Mouse (Mus musculus) hindbrain, postnatal 0 days (tissue): Measurements from ENCODE around the gene 1700001K19Rik. TPM values are rescaled to one million over a fixed set of nuclear protein-coding genes. Genes with fewer than 3 reads are reported as not detected.

ENCODE experiments used
- ATAC-seq: fragments of 200-750 bp; cut with Nextera tagmentation; 2 replicates; pipeline ENCODE4 v1.8.0; 2017; ENCODE audit warnings: mild to moderate bottlenecking, moderate TSS enrichment, moderate library complexity
- DNase-seq: peaks from one replicate; pipeline ENCODE4 v3.0.0-alpha.2; 2015; ENCODE audit warnings: low spot score
- H3K27ac ChIP-seq: fragments of 300-500 bp; sonication (generic); 2 replicates; pipeline ENCODE4 v1.5.1; 2014; ENCODE audit warnings: mild to moderate bottlenecking
- H3K27me3 ChIP-seq: fragments of 300-500 bp; sonication (generic); 2 replicates; pipeline ENCODE4 v1.6.1; 2014; ENCODE audit warnings: low read length, mixed read lengths; ENCODE audit not compliant: insufficient read depth
- H3K36me3 ChIP-seq: fragments of 300-500 bp; sonication (generic); 2 replicates; pipeline ENCODE4 v1.6.1; 2014; ENCODE audit warnings: low read length, mixed read lengths; ENCODE audit not compliant: insufficient read depth
- H3K4me1 ChIP-seq: fragments of 300-500 bp; sonication (generic); 2 replicates; pipeline ENCODE4 v1.6.1; 2014; ENCODE audit warnings: antibody characterized with exemption, low read length, mixed read lengths; ENCODE audit not compliant: insufficient read depth
- H3K4me2 ChIP-seq: fragments of 300-500 bp; sonication (generic); 2 replicates; pipeline ENCODE4 v1.6.1; 2014; ENCODE audit warnings: low read depth, mild to moderate bottlenecking, low read length, moderate library complexity, mixed read lengths
- H3K4me3 ChIP-seq: fragments of 300-500 bp; sonication (generic); 2 replicates; pipeline ENCODE4 v1.5.1; 2014; ENCODE audit warnings: low read length
- H3K9ac ChIP-seq: fragments of 300-500 bp; sonication (generic); replicated peaks from 2 replicates; pipeline ENCODE4 v1.6.1; 2014; ENCODE audit warnings: mild to moderate bottlenecking, low read length, moderate library complexity, mixed read lengths
- H3K9me3 ChIP-seq: fragments of 300-500 bp; sonication (generic); 2 replicates; pipeline ENCODE4 v1.6.1; 2016; ENCODE audit warnings: low read length, mixed read lengths
- CTCF ChIP-seq: IDR thresholded peaks from 2 replicates; pipeline ENCODE4 v1.5.1; 2016; ENCODE audit warnings: antibody characterized with exemption, control low read depth, low read depth
- WGBS: fragments of 180-500 bp; shearing (Covaris S2); extraction: QIAGEN DNeasy Blood & Tissue Kit; methylation state at CpG from one replicate; pipeline ENCODE4 v1.1.7; 2014; 5-methylcytosine and 5-hydroxymethylcytosine counted together
- polyA plus RNA-seq: library from polyadenylated mRNA; unstranded; fragments of >200 nt; fragmentation: Nextera tagmentation; extraction: Ambion mirVana; gene quantifications from 2 replicates; pipeline ENCODE4 v1.2.1, GENCODE M21; 2015
- total RNA-seq: library from RNA; depleted of rRNA; stranded (reverse); fragments of >200 nt; gene quantifications from 2 replicates; pipeline ENCODE4 v1.2.3, GENCODE M21; 2014

The 1700001K19Rik gene
- total and polyA plus RNA-seq, 2 experiments from 2014 or later, result 0.15 TPM; not detected in 1

- no peak for ATAC-seq
- TF ChIP-seq CTCF, result no peak
- Histone ChIP-seq H3K9ac (no peak overlapping the region), H3K4me1 (no peaks in the 10 kb centered on the region), H3K9me3 (no peaks in the 10 kb centered on the region), H3K27ac (no peak overlapping the region), H3K27me3 (no peaks in the 10 kb centered on the region), H3K4me2 (no peak overlapping the region), H3K36me3 (no peaks in the 10 kb centered on the region), H3K4me3 (no peak overlapping the region)
- no peak for DNase-seq
- WGBS, result 60% methylated on average over 2 of the region's 2 CpGs
These were observed 18.3 kb upstream of the 1700001K19Rik start for GRCm38 (mm10) chr12:110700730-110701129.

- no peak for ATAC-seq
- 60% methylated on average over 2 of the region's 2 CpGs for WGBS
- Histone ChIP-seq H3K4me1 (no peaks in the 10 kb centered on the region; the same call in 1 of the 2 replicates), H3K4me2 (no peak overlapping the region), H3K27ac (no peak overlapping the region), H3K4me3 (no peak overlapping the region), H3K9ac (no peak overlapping the region), H3K27me3 (no peaks in the 10 kb centered on the region), H3K9me3 (no peaks in the 10 kb centered on the region), H3K36me3 (peaks cover 4% of the 10 kb centered on the region; the same call in 1 of the 2 replicates)
- DNase-seq, result no peak
- TF ChIP-seq CTCF, result no peak
These were observed 16.7 kb upstream of the 1700001K19Rik start for GRCm38 (mm10) chr12:110699171-110699547.

GRCm38 (mm10) chr12:110698523-110699170 is 16.2 kb upstream of the 1700001K19Rik start:
- no peaks in the 10 kb centered on the region for H3K27me3 ChIP-seq
- DNase-seq (no peak), ATAC-seq (no peak)
- H3K9me3 ChIP-seq, result no peaks in the 10 kb centered on the region
- H3K4me2 ChIP-seq, result no peak overlapping the region
- H3K4me1 ChIP-seq, result no peaks in the 10 kb centered on the region; the same call in 1 of the 2 replicates
- H3K27ac ChIP-seq, result no peak overlapping the region
- H3K9ac ChIP-seq, result no peak overlapping the region
- H3K4me3 ChIP-seq, result no peak overlapping the region
- TF ChIP-seq CTCF, result no peak
- peaks cover 4% of the 10 kb centered on the region; the same call in 1 of the 2 replicates for H3K36me3 ChIP-seq
- 51% methylated on average over 15 of the region's 15 CpGs for WGBS

- Histone ChIP-seq H3K9ac (no peak overlapping the region), H3K36me3 (peaks cover 4% of the 10 kb centered on the region; the same call in 1 of the 2 replicates), H3K4me1 (no peaks in the 10 kb centered on the region; the same call in 1 of the 2 replicates), H3K27me3 (no peaks in the 10 kb centered on the region), H3K27ac (no peak overlapping the region), H3K4me2 (no peak overlapping the region), H3K9me3 (no peaks in the 10 kb centered on the region), H3K4me3 (no peak overlapping the region)
- TF ChIP-seq CTCF, result no peak
- whole genome bisulfite sequencing, result 87% methylated on average over 1 of the region's 1 CpGs
- DNase-seq, result no peak
- ATAC-seq, result no peak
These were observed 15.7 kb upstream of the 1700001K19Rik start for GRCm38 (mm10) chr12:110698080-110698479.

GRCm38 (mm10) chr12:110697457-110697856 is 15.0 kb upstream of the 1700001K19Rik start:
- DNase-seq, result no peak
- ATAC-seq, result no peak
- Histone ChIP-seq H3K27ac (no peak overlapping the region), H3K4me3 (no peak overlapping the region), H3K27me3 (no peaks in the 10 kb centered on the region), H3K4me1 (no peaks in the 10 kb centered on the region; the same call in 1 of the 2 replicates), H3K9ac (no peak overlapping the region), H3K9me3 (no peaks in the 10 kb centered on the region), H3K36me3 (peaks cover 4% of the 10 kb centered on the region; the same call in 1 of the 2 replicates), H3K4me2 (no peak overlapping the region)
- 75% methylated on average over 5 of the region's 5 CpGs for WGBS
- TF ChIP-seq CTCF, result no peak

GRCm38 (mm10) chr12:110696975-110697400 is 14.6 kb upstream of the 1700001K19Rik start:
- no peak for ATAC-seq
- no peaks in the 10 kb centered on the region for H3K9me3 ChIP-seq
- H3K27me3 ChIP-seq, result no peaks in the 10 kb centered on the region
- peak overlapping the region; percentile 98 for H3K9ac ChIP-seq
- 42% methylated on average over 9 of the region's 9 CpGs for WGBS
- no peak for TF ChIP-seq CTCF
- peak overlapping the region; percentile 87 for H3K27ac ChIP-seq
- H3K4me1 ChIP-seq, result no peaks in the 10 kb centered on the region; the same call in 1 of the 2 replicates
- DNase-seq, result no peak
- peak overlapping the region; percentile 93 for H3K4me3 ChIP-seq
- H3K36me3 ChIP-seq, result peaks cover 4% of the 10 kb centered on the region; the same call in 1 of the 2 replicates
- peak overlapping the region; percentile 90 for H3K4me2 ChIP-seq
